Mouse (Mus musculus) ES-Bruce4 (cell line): Measurements from ENCODE around the gene Jun. TPM values are rescaled to one million over a fixed set of nuclear protein-coding genes. Genes with fewer than 3 reads are reported as not detected.
A peak's percentile ranks its signal among the peaks of the same experiment; 100 is the strongest.

Experiments used
- H3K27ac ChIP-seq: 2 replicates; pipeline ENCODE4 v1.5.1; 2012; ENCODE audit warnings: low read length, inconsistent platforms; ENCODE audit not compliant: insufficient read depth
- H3K27me3 ChIP-seq: 2 replicates; pipeline ENCODE4 v1.6.1; 2012; ENCODE audit warnings: mild to moderate bottlenecking, low read length, inconsistent platforms; ENCODE audit not compliant: control insufficient read depth, poor library complexity, insufficient read depth, severe bottlenecking
- H3K36me3 ChIP-seq: 2 replicates; pipeline ENCODE4 v1.6.1; 2012; ENCODE audit warnings: inconsistent platforms, mild to moderate bottlenecking, low read length, moderate library complexity; ENCODE audit not compliant: control insufficient read depth, poor library complexity, insufficient read depth, severe bottlenecking
- H3K4me1 ChIP-seq: one replicate; pipeline ENCODE4 v1.8.1; 2011; ENCODE audit warnings: low read length; ENCODE audit not compliant: control insufficient read depth, insufficient read depth
- H3K4me3 ChIP-seq: 2 replicates; pipeline ENCODE4 v1.5.1; 2011; ENCODE audit warnings: low read depth, mild to moderate bottlenecking, low read length
- H3K9ac ChIP-seq: 2 replicates; pipeline ENCODE4 v1.6.1; 2012; ENCODE audit warnings: low read depth, mild to moderate bottlenecking, inconsistent platforms; ENCODE audit not compliant: poor library complexity, severe bottlenecking
- H3K9me3 ChIP-seq: replicated peaks from 2 replicates; pipeline ENCODE4 v1.6.1; 2012; ENCODE audit warnings: mild to moderate bottlenecking, low read length, inconsistent platforms; ENCODE audit not compliant: control insufficient read depth, poor library complexity, insufficient read depth, severe bottlenecking
- CTCF ChIP-seq: IDR thresholded peaks from one replicate; pipeline ENCODE4 v1.8.1; 2011; ENCODE audit warnings: low read depth, low read length
- EP300 ChIP-seq: IDR thresholded peaks from 2 replicates; pipeline ENCODE4 v1.6.1; 2011; ENCODE audit warnings: low read depth, low read length; ENCODE audit not compliant: insufficient read depth
- POLR2A ChIP-seq: IDR thresholded peaks from one replicate; pipeline ENCODE4 v1.8.1; 2011; ENCODE audit warnings: low read length; ENCODE audit not compliant: insufficient read depth
- polyA plus RNA-seq: library from polyadenylated mRNA; stranded (reverse); fragments of >200 nt; gene quantifications from 2 replicates; pipeline ENCODE4 v1.2.4, GENCODE M21; 2011; ENCODE audit warnings: low read depth; ENCODE audit not compliant: missing spikeins, insufficient read depth, insufficient read length

The Jun gene
- polyA plus RNA-seq, 1 experiment = 16.7 TPM

DNA sequence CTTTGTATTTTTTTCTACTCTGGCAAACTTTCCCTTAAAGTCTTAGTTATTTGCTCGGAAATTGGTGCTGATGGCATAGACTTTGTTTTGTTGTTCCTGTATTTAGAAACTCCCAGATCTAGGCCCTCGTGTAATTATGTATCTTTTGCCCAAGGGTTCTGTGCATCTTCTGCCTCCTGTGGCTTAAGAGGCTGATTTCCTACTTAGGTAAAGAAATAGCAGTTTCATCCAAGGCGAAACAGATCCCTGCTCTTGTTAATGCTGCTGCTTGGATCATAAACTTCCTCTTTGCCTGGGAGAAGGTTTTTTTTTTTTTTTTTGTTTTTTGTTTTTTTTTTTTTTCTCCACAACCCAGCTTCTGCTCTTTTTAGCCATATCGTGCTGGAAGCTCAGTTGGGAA lies 2.3 kb upstream of the Jun start:
- no peak overlapping the region for H3K9ac ChIP-seq
- no peak overlapping the region for H3K27ac ChIP-seq
- no peaks in the 10 kb centered on the region for H3K36me3 ChIP-seq
- H3K9me3 ChIP-seq = no peaks in the 10 kb centered on the region
- no peaks in the 10 kb centered on the region for H3K4me1 ChIP-seq
- no peak overlapping the region for H3K4me3 ChIP-seq
- H3K27me3 ChIP-seq = no peaks in the 10 kb centered on the region
- no peak for TF ChIP-seq POLR2A
- no peak for TF ChIP-seq EP300
- TF ChIP-seq CTCF = no peak

DNA sequence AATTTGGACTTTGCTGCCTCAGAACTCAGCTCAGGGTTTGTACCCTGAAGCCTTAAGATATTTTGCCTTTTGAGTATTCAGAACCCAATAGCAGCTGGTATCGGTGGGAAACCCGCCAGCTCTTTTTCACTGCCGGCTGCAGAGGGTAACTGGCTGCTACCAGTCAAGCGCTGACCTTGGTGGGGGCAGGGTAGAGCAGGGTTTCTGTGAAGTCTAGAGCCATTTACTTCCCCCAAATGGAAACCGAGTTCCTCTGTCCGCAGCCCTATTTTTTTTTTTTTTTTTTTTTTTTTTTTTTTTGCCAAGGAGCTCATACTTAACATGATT lies 1.7 kb upstream of the Jun start:
- H3K4me1 ChIP-seq = no peaks in the 10 kb centered on the region
- H3K27ac ChIP-seq = no peak overlapping the region
- peak overlapping the region; percentile 85 for H3K9ac ChIP-seq
- H3K4me3 ChIP-seq = peak overlapping the region; percentile 66
- H3K9me3 ChIP-seq = no peaks in the 10 kb centered on the region
- no peaks in the 10 kb centered on the region for H3K27me3 ChIP-seq
- no peaks in the 10 kb centered on the region for H3K36me3 ChIP-seq
- TF ChIP-seq CTCF (no peak), POLR2A (no peak), EP300 (no peak)

DNA sequence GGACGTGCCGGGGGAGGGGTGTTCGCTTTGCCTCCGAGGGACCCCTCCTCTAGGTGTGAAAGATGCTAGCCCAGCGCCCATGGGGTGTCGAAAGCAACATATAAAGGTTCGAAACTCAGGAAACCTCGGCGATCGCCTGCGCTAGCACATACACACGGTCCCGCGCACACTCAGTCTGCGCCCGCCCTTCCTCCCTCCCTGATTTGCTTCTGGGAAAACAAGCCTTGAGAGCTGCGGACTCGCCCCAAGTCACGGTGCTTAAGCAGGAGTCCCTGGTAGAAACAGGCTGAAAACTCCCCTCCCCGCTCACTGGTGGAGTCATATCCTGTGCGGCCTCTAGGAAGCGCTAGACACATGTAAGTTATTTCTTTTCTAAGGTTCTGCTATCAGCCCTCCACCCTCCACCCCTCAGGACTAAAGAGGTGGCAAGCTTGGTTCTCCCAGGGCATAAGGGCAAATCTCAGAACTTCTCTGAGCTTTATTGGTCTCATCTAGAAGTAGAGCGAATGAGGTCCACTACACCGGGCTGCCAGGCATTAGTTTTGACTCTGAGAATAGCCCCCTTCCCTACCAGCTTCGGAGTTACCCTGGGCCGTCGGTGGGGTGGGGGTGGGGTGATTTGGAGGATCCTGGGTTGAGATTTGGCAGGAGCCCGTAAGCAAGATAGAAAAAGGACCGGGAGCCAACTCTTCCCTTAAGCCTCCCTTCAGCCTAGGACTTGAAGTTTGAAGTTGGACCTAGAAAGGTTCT lies 1.2 kb upstream of the Jun start:
- H3K27me3 ChIP-seq = no peaks in the 10 kb centered on the region
- H3K27ac ChIP-seq = peak overlapping the region; percentile 56
- TF ChIP-seq EP300 (no peak; the same call in 1 of the 2 replicates), CTCF (peak; percentile 64), POLR2A (no peak)
- H3K9ac ChIP-seq = peak overlapping the region; percentile 85
- H3K4me1 ChIP-seq = no peaks in the 10 kb centered on the region
- peak overlapping the region; percentile 88 for H3K4me3 ChIP-seq
- no peaks in the 10 kb centered on the region for H3K9me3 ChIP-seq
- H3K36me3 ChIP-seq = no peaks in the 10 kb centered on the region

DNA sequence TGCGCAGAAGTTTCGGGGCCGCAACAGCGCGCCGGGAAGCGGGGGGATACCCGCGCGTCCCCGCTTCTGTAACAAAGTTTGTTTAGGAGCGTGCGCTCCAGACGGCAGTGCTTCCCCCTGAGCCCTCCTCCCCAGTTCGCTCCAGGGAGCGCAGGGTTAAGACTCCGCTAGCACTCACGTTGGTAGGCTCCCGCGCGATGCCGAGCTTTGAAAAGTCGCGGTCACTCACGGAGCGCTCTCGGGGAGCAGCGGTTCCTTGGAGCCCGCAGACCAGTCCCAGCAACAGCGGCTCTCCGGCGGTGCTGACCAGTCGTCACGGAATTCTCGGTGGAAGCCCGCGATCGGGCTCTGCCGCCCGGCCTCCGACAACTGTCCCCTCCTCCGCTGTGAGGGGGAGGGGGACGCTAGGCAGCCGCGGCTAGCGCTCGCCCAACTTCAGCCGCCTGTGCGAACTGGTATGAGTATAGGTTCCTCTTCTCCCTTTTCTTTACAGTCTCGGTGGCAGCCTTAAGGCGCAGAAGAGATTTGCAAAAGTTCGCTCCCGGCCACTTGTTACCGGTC lies 631 bp downstream of the Jun start:
- no peaks in the 10 kb centered on the region for H3K9me3 ChIP-seq
- peak overlapping the region; percentile 79 for H3K9ac ChIP-seq
- H3K4me1 ChIP-seq = no peaks in the 10 kb centered on the region
- no peaks in the 10 kb centered on the region for H3K36me3 ChIP-seq
- no peak overlapping the region for H3K27ac ChIP-seq
- H3K27me3 ChIP-seq = no peaks in the 10 kb centered on the region
- no peak for TF ChIP-seq CTCF
- H3K4me3 ChIP-seq = peak overlapping the region; percentile 62

DNA sequence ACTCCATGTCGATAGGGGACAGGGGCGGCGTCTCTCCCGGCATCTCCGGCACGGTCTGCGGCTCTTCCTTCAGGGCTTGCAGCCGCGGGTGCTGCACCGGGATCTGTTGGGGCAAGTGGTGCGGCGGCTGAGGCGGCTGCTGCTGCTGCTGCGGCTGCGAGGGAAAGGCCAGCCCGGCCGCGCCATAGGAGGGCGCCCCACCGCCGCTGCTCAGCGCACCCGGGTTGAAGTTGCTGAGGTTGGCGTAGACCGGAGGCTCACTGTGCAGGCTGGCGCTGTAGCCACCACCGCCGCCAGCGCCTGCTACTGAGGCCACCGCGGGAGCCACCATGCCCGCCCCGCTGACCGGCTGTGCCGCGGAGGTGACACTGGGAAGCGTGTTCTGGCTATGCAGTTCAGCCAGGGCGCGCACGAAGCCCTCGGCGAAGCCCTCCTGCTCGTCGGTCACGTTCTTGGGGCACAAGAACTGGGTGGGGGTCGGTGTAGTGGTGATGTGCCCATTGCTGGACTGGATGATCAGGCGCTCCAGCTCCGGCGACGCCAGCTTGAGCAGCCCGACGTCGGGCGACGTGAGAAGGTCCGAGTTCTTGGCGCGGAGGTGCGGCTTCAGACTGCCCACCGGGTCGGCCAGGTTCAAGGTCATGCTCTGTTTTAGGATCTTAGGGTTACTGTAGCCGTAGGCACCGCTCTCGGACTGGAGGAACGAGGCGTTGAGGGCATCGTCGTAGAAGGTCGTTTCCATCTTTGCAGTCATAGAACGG lies 1.3 kb downstream of the Jun start:
- no peak overlapping the region for H3K27ac ChIP-seq
- no peaks in the 10 kb centered on the region for H3K36me3 ChIP-seq
- H3K27me3 ChIP-seq = no peaks in the 10 kb centered on the region
- H3K4me3 ChIP-seq = peak overlapping the region; percentile 62
- no peaks in the 10 kb centered on the region for H3K4me1 ChIP-seq
- H3K9ac ChIP-seq = peak overlapping the region; percentile 79
- TF ChIP-seq CTCF (peak; percentile 33), EP300 (no peak)
- H3K9me3 ChIP-seq = no peaks in the 10 kb centered on the region

DNA sequence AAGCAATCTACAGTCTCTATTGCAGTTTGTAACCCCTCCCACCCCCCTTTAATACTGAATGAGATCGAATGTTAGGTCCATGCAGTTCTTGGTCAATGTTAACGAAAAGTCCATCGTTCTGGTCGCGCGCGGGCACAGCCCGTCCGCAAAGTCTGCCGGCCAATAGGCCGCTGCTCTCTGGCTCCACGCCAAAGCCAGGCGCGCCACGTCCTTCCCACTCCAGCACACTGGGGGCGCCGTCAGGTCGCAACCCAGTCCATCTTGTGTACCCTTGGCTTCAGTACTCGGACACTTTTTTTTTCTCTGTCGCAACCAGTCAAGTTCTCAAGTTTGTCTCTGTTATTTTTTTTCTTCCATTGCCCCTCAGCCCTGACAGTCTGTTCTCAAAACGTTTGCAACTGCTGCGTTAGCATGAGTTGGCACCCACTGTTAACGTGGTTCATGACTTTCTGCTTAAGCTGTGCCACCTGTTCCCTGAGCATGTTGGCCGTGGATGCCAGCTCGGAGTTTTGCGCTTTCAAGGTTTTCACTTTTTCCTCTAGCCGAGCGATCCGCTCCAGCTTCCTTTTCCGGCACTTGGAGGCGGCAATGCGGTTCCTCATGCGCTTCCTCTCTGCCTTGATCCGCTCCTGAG lies 2.0 kb downstream of the Jun start:
- Histone ChIP-seq H3K4me1 (no peaks in the 10 kb centered on the region), H3K9ac (peak overlapping the region; percentile 79), H3K9me3 (no peaks in the 10 kb centered on the region), H3K4me3 (peak overlapping the region; percentile 62), H3K36me3 (no peaks in the 10 kb centered on the region), H3K27me3 (no peaks in the 10 kb centered on the region), H3K27ac (no peak overlapping the region)
- TF ChIP-seq CTCF (peak; percentile 34), POLR2A (no peak)
